In genomic region chr8:99413877-99414482, GRCm38 (mm10) we compare ENCODE assay signal across 12 mouse cellular contexts. TPM values are rescaled to one million over a fixed set of nuclear protein-coding genes. Genes with fewer than 3 reads are reported as not detected.
A peak's percentile ranks its signal among the peaks of the same experiment; 100 is the strongest.
DNase-seq lines count a peak whose midpoint lies in the region; ATAC-seq and TF ChIP-seq lines count a peak whose summit lies in the region.
"Had no signal": no experiment of that assay in that cellular context is flagged by ENCODE, and none has a peak within 500 bp of the region (broad histone marks: within the 10 kb centered on the region; RNA-seq: fewer than 3 reads in every experiment).

No protein-coding gene starts in this region.

- no peaks in the 10 kb centered on the region for H3K4me1 ChIP-seq in heart, postnatal 0 days (ENCODE audit: control insufficient read depth, insufficient read depth)
- peaks cover 10% of the 10 kb centered on the region; the same call in 1 of the 2 replicates for H3K4me1 ChIP-seq in embryonic facial prominence, embryonic 12.5 days
- H3K4me1 ChIP-seq in forebrain, postnatal 0 days (ENCODE audit: insufficient read depth), result no peaks in the 10 kb centered on the region
- H3K4me1 ChIP-seq in midbrain, embryonic 13.5 days (replicated peaks), result peaks cover 34% of the 10 kb centered on the region
- H3K4me1 ChIP-seq in kidney, adult 2 months (ENCODE audit: control insufficient read depth, insufficient read depth, low read length), result no peaks in the 10 kb centered on the region

- TF ChIP-seq POLR2A in kidney, adult 2 months (IDR thresholded peaks at IDR 0.05; ENCODE audit: low read depth, low read length), result no peak

- peak overlapping the region; percentile 11; the same call in 1 of the 2 replicates for H3K4me2 ChIP-seq in heart, postnatal 0 days (ENCODE audit: low read depth, low read length)
- peak overlapping the region; percentile 89 for H3K4me2 ChIP-seq in embryonic facial prominence, embryonic 12.5 days (replicated peaks)
- H3K4me2 ChIP-seq in forebrain, postnatal 0 days (ENCODE audit: low read depth), result peak overlapping the region; percentile 85
- peak overlapping the region; percentile 91 for H3K4me2 ChIP-seq in midbrain, embryonic 13.5 days (replicated peaks)

- H3K27me3 ChIP-seq in heart, postnatal 0 days (ENCODE audit: control insufficient read depth, insufficient read depth, low read length), result peaks cover 36% of the 10 kb centered on the region
- H3K27me3 ChIP-seq in embryonic facial prominence, embryonic 12.5 days, result peaks cover 62% of the 10 kb centered on the region
- no peaks in the 10 kb centered on the region for H3K27me3 ChIP-seq in forebrain, postnatal 0 days (ENCODE audit: insufficient read depth, low read length)
- peaks cover 5% of the 10 kb centered on the region; the same call in 1 of the 2 replicates for H3K27me3 ChIP-seq in midbrain, embryonic 13.5 days
- H3K27me3 ChIP-seq in kidney, adult 2 months (replicated peaks; ENCODE audit: control insufficient read depth, insufficient read depth, low read length), result no peaks in the 10 kb centered on the region

- ATAC-seq in heart, postnatal 0 days (ENCODE audit: insufficient read depth, low read depth), result no peak
- ATAC-seq in embryonic facial prominence, embryonic 12.5 days (ENCODE audit: insufficient number of reproducible peaks, insufficient read depth, low FRiP score, low TSS enrichment), result no peak
- no peak for ATAC-seq in forebrain, postnatal 0 days
- ATAC-seq in midbrain, embryonic 13.5 days, result 0 out of 2 replicates have a peak, but pooled peaks have one; percentile 14

- H3K27ac ChIP-seq in heart, postnatal 0 days (ENCODE audit: low read depth), result no peak overlapping the region
- H3K27ac ChIP-seq in embryonic facial prominence, embryonic 12.5 days, result no peak overlapping the region
- peak overlapping the region; percentile 80 for H3K27ac ChIP-seq in forebrain, postnatal 0 days (ENCODE audit: low read depth, low read length)
- peak overlapping the region; percentile 82 for H3K27ac ChIP-seq in midbrain, embryonic 13.5 days
- no peak overlapping the region for H3K27ac ChIP-seq in kidney, adult 2 months (ENCODE audit: insufficient read depth, low read depth, low read length)
- H3K27ac ChIP-seq: kidney, postnatal 0 days had no signal

- WGBS in heart, postnatal 0 days, result 47% methylated on average over 10 of the region's 10 CpGs
- 43% methylated on average over 10 of the region's 10 CpGs for WGBS in embryonic facial prominence, embryonic 12.5 days
- WGBS in forebrain, postnatal 0 days, result 10% methylated on average over 10 of the region's 10 CpGs
- 12% methylated on average over 10 of the region's 10 CpGs for WGBS in midbrain, embryonic 13.5 days
- 30% methylated on average over 10 of the region's 10 CpGs for WGBS in kidney, adult 2 months

- no peak for TF ChIP-seq EP300 in heart, postnatal 0 days (IDR thresholded peaks at IDR 0.05; ENCODE audit: low read depth)

- H3K4me3 ChIP-seq in heart, postnatal 0 days (ENCODE audit: low read depth, low read length), result no peak overlapping the region
- no peak overlapping the region for H3K4me3 ChIP-seq in embryonic facial prominence, embryonic 12.5 days
- H3K4me3 ChIP-seq in forebrain, postnatal 0 days (ENCODE audit: low read depth, low read length), result peak overlapping the region; percentile 72
- peak overlapping the region; percentile 73 for H3K4me3 ChIP-seq in midbrain, embryonic 13.5 days (replicated peaks)
- no peak overlapping the region for H3K4me3 ChIP-seq in kidney, adult 2 months (ENCODE audit: insufficient read depth, low read depth, low read length)

- no peak for TF ChIP-seq CTCF in heart, postnatal 0 days (IDR thresholded peaks at IDR 0.05; ENCODE audit: low read depth)
- no peak for TF ChIP-seq CTCF in forebrain, postnatal 0 days (IDR thresholded peaks at IDR 0.05; ENCODE audit: low read depth)
- no peak for TF ChIP-seq CTCF in kidney, adult 2 months (conservative IDR thresholded peaks at IDR 0.05; ENCODE audit: insufficient read depth, insufficient read length, low read depth, low read length)

- no peak overlapping the region for H3K9ac ChIP-seq in heart, postnatal 0 days (replicated peaks; ENCODE audit: low read depth, low read length)
- H3K9ac ChIP-seq in embryonic facial prominence, embryonic 12.5 days, result no peak overlapping the region
- H3K9ac ChIP-seq in forebrain, postnatal 0 days, result peak overlapping the region; percentile 65
- H3K9ac ChIP-seq in midbrain, embryonic 13.5 days (replicated peaks), result peak overlapping the region; percentile 75

- H3K9me3 ChIP-seq in heart, postnatal 0 days (replicated peaks; ENCODE audit: control insufficient read depth, low read length), result no peaks in the 10 kb centered on the region
- no peaks in the 10 kb centered on the region for H3K9me3 ChIP-seq in embryonic facial prominence, embryonic 12.5 days
- no peaks in the 10 kb centered on the region for H3K9me3 ChIP-seq in forebrain, postnatal 0 days (ENCODE audit: low read length)
- no peaks in the 10 kb centered on the region for H3K9me3 ChIP-seq in midbrain, embryonic 13.5 days

- DNase-seq in heart, postnatal 0 days (ENCODE audit: low spot score), result no peak
- no peak for DNase-seq in heart, adult 18-20 months
- peak; percentile 24 for DNase-seq in forebrain, postnatal 0 days
- DNase-seq in yolk sac, embryonic 10.5 days (ENCODE audit: low spot score), result no peak
- DNase-seq in kidney, postnatal 36 days, result no peak
- DNase-seq in kidney, adult 2 months, result no peak
- DNase-seq: cerebellum, adult 11 months; thymus, postnatal 14 days had no signal

- no peaks in the 10 kb centered on the region for H3K36me3 ChIP-seq in heart, postnatal 0 days (replicated peaks; ENCODE audit: control insufficient read depth, insufficient read depth, low read length)
- H3K36me3 ChIP-seq in embryonic facial prominence, embryonic 12.5 days, result no peaks in the 10 kb centered on the region
- no peaks in the 10 kb centered on the region for H3K36me3 ChIP-seq in forebrain, postnatal 0 days (ENCODE audit: insufficient read depth)
- no peaks in the 10 kb centered on the region for H3K36me3 ChIP-seq in midbrain, embryonic 13.5 days
- H3K36me3 ChIP-seq in kidney, adult 2 months (ENCODE audit: control insufficient read depth, insufficient read depth, low read length), result no peaks in the 10 kb centered on the region

RNA-seq across cellular contexts. Expression of gene Cdh8, which starts 2.3 kb away (rescaled TPM):
- 0.15 and 5.9 TPM in 2 replicates for total RNA-seq in heart, postnatal 0 days (2014; rRNA removed; ENCODE audit: low replicate concordance)
- polyA plus RNA-seq in heart, postnatal 0 days (2015; fragmentation: Nextera tagmentation; extraction: Ambion mirVana), result 0.19 and 0.21 TPM in 2 replicates
- total RNA-seq in heart, adult 18-20 months (2021), result under 1 TPM; 0.46 to 0.50 TPM
- polyA plus RNA-seq in embryonic facial prominence, embryonic 12.5 days (2016; fragmentation: Nextera tagmentation; extraction: Ambion mirVana), result 2.4 and 2.5 TPM in 2 replicates
- 111 and 115 TPM in 2 replicates for total RNA-seq in forebrain, postnatal 0 days (2014; rRNA removed)
- 40.1 and 63.1 TPM in 2 replicates for polyA plus RNA-seq in forebrain, postnatal 0 days (2015; fragmentation: Nextera tagmentation; extraction: Ambion mirVana)
- polyA plus RNA-seq in midbrain, embryonic 13.5 days (2015; fragmentation: Nextera tagmentation; extraction: Ambion mirVana), result 45.3 and 47.0 TPM in 2 replicates
- polyA plus RNA-seq in kidney, adult 2 months (2012; rRNA removed), result 0.06 TPM in 1 of 2 replicates, not detected in the other
- total RNA-seq: liver, adult 2 months had no signal
- polyA plus RNA-seq: liver, adult 2 months had no signal

Comparison
In these comparisons a context has a peak if more than half of its experiments do, and no peak if none do; other contexts are left out.
1. H3K27ac ChIP-seq: peak in forebrain, postnatal 0 days (single experiment) and midbrain, embryonic 13.5 days (single experiment); none in heart, postnatal 0 days (single experiment), embryonic facial prominence, embryonic 12.5 days (single experiment) and kidney, adult 2 months (single experiment).
2. H3K4me2 ChIP-seq: peak in every context shown above with its lines; median percentile 91 in midbrain, embryonic 13.5 days; 89 in embryonic facial prominence, embryonic 12.5 days; 85 in forebrain, postnatal 0 days; 11 in heart, postnatal 0 days.
3. H3K4me3 ChIP-seq: peak in forebrain, postnatal 0 days (single experiment) and midbrain, embryonic 13.5 days (single experiment); none in heart, postnatal 0 days (single experiment), embryonic facial prominence, embryonic 12.5 days (single experiment) and kidney, adult 2 months (single experiment).
4. H3K9ac ChIP-seq: peak in forebrain, postnatal 0 days (single experiment) and midbrain, embryonic 13.5 days (single experiment); none in heart, postnatal 0 days (single experiment) and embryonic facial prominence, embryonic 12.5 days (single experiment).
5. RNA of gene Cdh8, which starts 2.3 kb away (polyA plus RNA-seq): 40.1 to 63.1 TPM in forebrain, postnatal 0 days and 45.3 to 47.0 TPM in midbrain, embryonic 13.5 days; 2.4 to 2.5 TPM in embryonic facial prominence, embryonic 12.5 days, 0.19 to 0.21 TPM in heart, postnatal 0 days and 0.06 TPM in kidney, adult 2 months; every median in the first group is over 10 times any median in the second.